Mouse (Mus musculus) forebrain, embryonic 16.5 days (tissue): ENCODE results near the gene Atxn7l3. TPM values are rescaled to one million over a fixed set of nuclear protein-coding genes. Genes with fewer than 3 reads are reported as not detected.

Source experiments
- ATAC-seq: fragments of 200-750 bp; cut with Nextera tagmentation; 2 replicates; pipeline ENCODE4 v1.8.0; 2017; ENCODE audit warnings: mild to moderate bottlenecking, moderate library complexity
- H3K27ac ChIP-seq: fragments of 300-500 bp; sonication (generic); 2 replicates; pipeline ENCODE4 v1.5.1; 2014; ENCODE audit warnings: low read length, control low read depth
- H3K27me3 ChIP-seq: fragments of 300-500 bp; sonication (generic); replicated peaks from 2 replicates; pipeline ENCODE4 v1.6.1; 2014; ENCODE audit warnings: low read length; ENCODE audit not compliant: control insufficient read depth, insufficient read depth
- H3K36me3 ChIP-seq: fragments of 300-500 bp; sonication (generic); 2 replicates; pipeline ENCODE4 v1.6.1; 2014; ENCODE audit not compliant: control insufficient read depth, insufficient read depth
- H3K4me1 ChIP-seq: fragments of 300-500 bp; sonication (generic); replicated peaks from 2 replicates; pipeline ENCODE4 v1.6.1; 2014; ENCODE audit warnings: low read length; ENCODE audit not compliant: control insufficient read depth, insufficient read depth
- H3K4me2 ChIP-seq: fragments of 300-500 bp; sonication (generic); 2 replicates; pipeline ENCODE4 v1.6.1; 2014; ENCODE audit warnings: mild to moderate bottlenecking, low read length, control low read depth
- H3K4me3 ChIP-seq: fragments of 300-500 bp; sonication (generic); replicated peaks from 2 replicates; pipeline ENCODE4 v1.5.1; 2014; ENCODE audit warnings: mild to moderate bottlenecking, low read length, control low read depth
- H3K9ac ChIP-seq: fragments of 300-500 bp; sonication (generic); replicated peaks from 2 replicates; pipeline ENCODE4 v1.6.1; 2014; ENCODE audit warnings: low read depth, low read length, control low read depth
- H3K9me3 ChIP-seq: fragments of 300-500 bp; sonication (generic); 2 replicates; pipeline ENCODE4 v1.6.1; 2016; ENCODE audit warnings: low read length; ENCODE audit not compliant: control insufficient read depth
- WGBS: fragments of 180-500 bp; shearing (Covaris S2); extraction: QIAGEN DNeasy Blood & Tissue Kit; methylation state at CpG from one replicate; pipeline ENCODE4 v1.1.7; 2014; 5-methylcytosine and 5-hydroxymethylcytosine counted together
- polyA plus RNA-seq: library from polyadenylated mRNA; unstranded; fragments of >200 nt; fragmentation: Nextera tagmentation; extraction: Ambion mirVana; gene quantifications from 2 replicates; pipeline ENCODE4 v1.2.1, GENCODE M21; 2015

Gene Atxn7l3
- polyA plus RNA-seq, 1 experiment from 2014 or later, result 29.5 TPM

DNA sequence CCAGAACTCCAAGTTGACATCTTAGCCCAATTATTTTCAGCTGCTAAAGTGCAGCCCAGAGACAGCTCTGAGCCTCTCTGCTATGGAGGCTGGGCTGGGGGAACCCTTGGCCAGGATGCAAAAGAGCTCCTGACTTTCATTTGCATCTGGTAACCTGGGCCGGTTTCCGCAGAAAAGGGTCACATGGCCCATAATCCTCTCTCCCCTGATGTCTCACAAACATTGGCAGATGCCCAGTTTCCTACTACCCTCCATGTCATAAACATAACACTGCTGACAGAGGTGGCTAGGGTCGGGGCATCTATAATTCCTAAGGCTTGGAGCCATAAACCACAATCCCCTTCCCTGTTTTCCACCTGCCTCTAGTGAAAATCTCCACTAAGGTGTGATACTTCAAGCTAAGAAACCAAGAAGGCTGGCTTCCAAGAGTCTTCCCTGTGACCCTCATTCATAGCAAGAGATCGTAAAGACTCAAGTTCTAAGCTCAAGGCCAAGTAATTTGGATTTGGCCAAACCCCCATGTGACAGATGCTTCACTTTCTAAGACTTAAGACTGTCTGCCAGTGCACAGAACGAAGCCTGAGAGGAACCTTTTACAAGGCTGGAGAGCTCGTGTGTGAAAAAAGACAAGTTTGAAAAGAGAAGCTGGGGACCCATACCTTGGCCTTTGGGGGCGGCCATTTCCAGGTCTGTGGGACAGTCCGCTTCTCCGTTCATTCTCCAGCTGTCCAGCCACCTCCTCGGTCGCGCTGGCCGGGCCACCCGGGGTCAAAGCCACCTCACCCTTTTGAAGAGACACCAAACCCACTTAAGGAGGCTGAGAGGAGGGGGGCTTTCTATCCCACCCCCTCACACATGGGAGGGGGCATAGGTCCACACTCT is 19.5 kb upstream of the Atxn7l3 start:
- 9% methylated on average over 14 of the region's 14 CpGs for WGBS
- Histone ChIP-seq H3K4me2 (peak overlapping the region; percentile 66), H3K27ac (peak overlapping the region; percentile 99), H3K4me3 (peak overlapping the region; percentile 93), H3K36me3 (peaks cover 22% of the 10 kb centered on the region; the same call in 1 of the 2 replicates), H3K9ac (peak overlapping the region; percentile 99), H3K9me3 (no peaks in the 10 kb centered on the region), H3K27me3 (no peaks in the 10 kb centered on the region), H3K4me1 (peaks cover 18% of the 10 kb centered on the region)
- no peak for ATAC-seq

DNA sequence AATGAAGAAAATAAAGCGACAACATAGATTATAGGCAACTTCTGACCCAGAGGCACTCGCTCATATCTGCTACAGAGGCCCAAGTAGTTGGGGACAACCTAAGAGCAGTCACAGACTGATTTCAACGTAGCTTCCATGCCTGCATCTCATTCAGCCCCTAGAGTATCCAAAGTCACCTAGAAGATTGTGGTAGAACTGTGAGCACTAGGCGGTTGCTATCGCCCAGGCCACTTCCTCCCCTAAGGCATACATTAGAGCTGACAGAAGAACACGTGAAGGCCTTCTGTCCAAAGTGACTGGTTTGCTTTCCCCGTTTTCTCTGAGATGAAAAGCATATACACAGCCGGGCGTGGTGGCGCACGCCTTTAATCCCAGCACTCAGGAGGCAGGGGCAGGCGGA is 17.9 kb upstream of the Atxn7l3 start:
- no peaks in the 10 kb centered on the region for H3K9me3 ChIP-seq
- H3K4me3 ChIP-seq, result no peak overlapping the region
- no peak for ATAC-seq
- peaks cover 22% of the 10 kb centered on the region; the same call in 1 of the 2 replicates for H3K36me3 ChIP-seq
- no peaks in the 10 kb centered on the region for H3K27me3 ChIP-seq
- H3K4me2 ChIP-seq, result no peak overlapping the region
- no peak overlapping the region for H3K9ac ChIP-seq
- H3K4me1 ChIP-seq, result peaks cover 17% of the 10 kb centered on the region
- 88% methylated on average over 12 of the region's 12 CpGs for WGBS
- H3K27ac ChIP-seq, result no peak overlapping the region

DNA sequence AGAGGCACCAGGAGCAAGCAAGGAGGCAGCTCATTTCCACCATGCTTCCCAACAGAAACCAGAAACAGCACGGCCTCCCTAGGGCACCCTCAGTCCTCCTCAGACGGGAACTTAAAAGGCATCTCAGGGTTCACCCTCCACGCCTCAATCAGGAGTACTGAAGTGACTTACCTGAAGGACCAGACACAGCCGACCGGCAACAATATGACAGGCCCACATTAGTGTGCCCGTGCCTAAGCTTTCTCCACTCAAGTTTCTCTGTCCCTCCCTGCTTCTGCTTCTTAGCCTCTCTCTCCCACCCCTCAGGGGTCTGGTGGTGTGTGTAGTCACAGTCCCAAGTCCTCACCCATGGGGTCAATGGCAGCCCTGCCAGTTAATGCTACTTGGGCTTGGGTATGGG is 16.2 kb upstream of the Atxn7l3 start:
- WGBS, result 84% methylated on average over 6 of the region's 6 CpGs
- Histone ChIP-seq H3K9me3 (no peaks in the 10 kb centered on the region), H3K4me1 (peaks cover 25% of the 10 kb centered on the region), H3K36me3 (peaks cover 28% of the 10 kb centered on the region; the same call in 1 of the 2 replicates), H3K4me3 (no peak overlapping the region), H3K9ac (no peak overlapping the region), H3K27ac (no peak overlapping the region), H3K27me3 (no peaks in the 10 kb centered on the region), H3K4me2 (no peak overlapping the region)
- ATAC-seq, result no peak

DNA sequence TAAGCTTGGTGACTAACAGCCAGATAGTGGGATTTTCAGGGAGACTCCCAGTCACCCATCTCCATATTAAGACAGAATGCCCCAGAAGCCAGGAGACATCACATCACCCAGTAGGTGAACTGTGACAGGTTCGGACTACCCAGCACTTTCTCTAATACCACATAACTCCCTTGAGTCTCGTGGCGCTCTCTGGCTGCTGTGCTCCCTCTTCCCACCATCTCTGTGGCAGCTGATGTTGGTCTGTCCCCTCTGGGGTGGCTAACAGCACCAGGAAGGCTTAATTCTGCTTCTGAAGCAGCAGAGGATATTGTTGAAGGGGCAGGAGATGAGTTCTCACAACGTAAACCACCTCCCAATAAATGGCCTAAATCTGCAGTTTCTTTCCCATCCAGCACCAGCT is 15.5 kb upstream of the Atxn7l3 start:
- H3K9ac ChIP-seq, result no peak overlapping the region
- H3K36me3 ChIP-seq, result peaks cover 34% of the 10 kb centered on the region; the same call in 1 of the 2 replicates
- H3K4me3 ChIP-seq, result no peak overlapping the region
- H3K27me3 ChIP-seq, result no peaks in the 10 kb centered on the region
- H3K4me1 ChIP-seq, result peaks cover 25% of the 10 kb centered on the region
- H3K4me2 ChIP-seq, result no peak overlapping the region
- no peak for ATAC-seq
- WGBS, result 85% methylated on average over 4 of the region's 4 CpGs
- no peaks in the 10 kb centered on the region for H3K9me3 ChIP-seq
- H3K27ac ChIP-seq, result no peak overlapping the region

DNA sequence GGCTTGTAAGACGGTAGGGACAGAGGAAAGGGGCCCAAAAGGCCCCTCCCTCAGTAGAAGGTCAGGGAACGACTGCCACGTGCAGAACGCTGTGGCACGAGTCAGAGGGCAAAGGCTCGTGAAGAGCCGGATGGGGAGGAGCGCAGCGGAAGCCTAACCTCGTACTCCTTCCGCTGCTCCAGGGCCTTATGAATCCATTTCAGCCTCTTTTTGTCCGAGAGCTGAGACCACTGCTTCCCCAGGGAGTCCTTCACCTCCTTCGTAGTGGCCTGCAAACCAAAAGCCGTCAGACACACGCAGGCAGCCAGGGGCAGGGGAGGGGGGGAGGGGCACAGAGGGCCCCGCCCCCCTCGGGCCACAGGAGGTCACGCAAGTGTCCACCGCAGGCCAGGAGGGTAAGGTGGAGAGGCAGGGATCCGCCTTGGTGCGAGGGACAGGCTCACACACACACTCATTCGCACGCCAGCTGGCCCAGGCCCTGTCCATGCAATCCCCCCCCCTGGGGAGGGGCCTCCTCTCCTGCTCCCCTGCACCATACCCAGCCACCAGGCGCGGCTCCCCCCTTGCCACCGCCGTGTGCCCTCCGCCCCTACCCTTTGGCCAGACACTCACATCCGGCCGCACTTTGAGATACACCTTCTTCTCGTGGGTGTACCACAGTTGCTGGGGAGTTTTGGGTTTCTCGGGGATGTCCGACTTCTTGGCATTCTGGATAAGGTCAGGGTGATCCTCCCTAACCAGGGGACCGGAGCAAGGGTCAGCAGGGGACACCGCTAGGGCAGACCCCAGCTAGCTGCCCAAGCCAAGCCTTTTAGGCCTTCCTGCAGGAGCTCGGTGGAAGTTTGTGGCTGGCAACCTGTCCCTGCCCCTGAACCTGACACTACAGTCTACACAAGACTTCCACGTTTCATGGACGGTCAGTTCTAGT is 14.6 kb upstream of the Atxn7l3 start:
- no peaks in the 10 kb centered on the region for H3K27me3 ChIP-seq
- no peak overlapping the region for H3K4me2 ChIP-seq
- H3K9ac ChIP-seq, result no peak overlapping the region
- no peak overlapping the region for H3K4me3 ChIP-seq
- ATAC-seq, result no peak
- no peak overlapping the region for H3K27ac ChIP-seq
- H3K36me3 ChIP-seq, result peaks cover 42% of the 10 kb centered on the region
- WGBS, result 46% methylated on average over 37 of the region's 38 CpGs
- no peaks in the 10 kb centered on the region for H3K9me3 ChIP-seq
- peaks cover 20% of the 10 kb centered on the region for H3K4me1 ChIP-seq

DNA sequence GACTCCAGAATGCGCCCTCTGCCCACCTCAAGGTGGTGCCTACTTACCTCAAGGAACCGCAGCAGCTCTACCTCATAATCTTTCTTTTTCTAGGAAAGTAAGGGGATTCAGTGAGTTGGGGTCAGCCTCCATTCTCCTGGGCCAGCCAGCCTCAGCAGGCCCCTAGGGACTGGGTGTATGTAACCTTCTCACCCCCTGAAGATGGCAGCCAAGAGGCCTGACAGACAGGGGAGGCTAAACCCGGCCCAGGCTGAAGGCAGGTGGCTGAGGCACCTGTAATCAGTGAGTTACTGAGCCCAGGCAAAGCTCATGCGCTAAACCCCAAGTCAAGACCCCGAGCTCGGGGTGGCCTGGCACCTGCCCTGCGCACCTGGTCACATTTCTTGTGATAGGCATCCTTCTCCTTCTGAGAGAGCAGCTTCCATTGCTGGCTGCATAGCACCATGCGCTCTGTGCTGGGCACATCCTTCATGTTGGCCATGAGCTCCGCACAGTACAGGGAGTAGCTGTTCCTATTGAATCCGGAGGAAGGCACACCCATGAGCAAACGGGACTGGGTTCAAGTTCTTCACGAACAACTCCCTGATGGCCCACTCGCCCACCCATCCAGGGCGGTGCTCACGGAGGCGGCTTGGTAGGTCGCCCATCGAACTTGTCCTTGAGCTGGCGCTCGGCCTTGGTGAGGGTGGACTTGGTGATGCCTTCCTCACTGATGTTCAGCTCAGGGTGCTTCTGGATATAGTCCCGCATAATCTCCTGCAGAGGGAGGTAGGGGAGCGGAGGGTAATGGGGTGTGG is 13.6 kb upstream of the Atxn7l3 start:
- ATAC-seq, result no peak
- peaks cover 42% of the 10 kb centered on the region for H3K36me3 ChIP-seq
- peaks cover 11% of the 10 kb centered on the region for H3K4me1 ChIP-seq
- no peak overlapping the region for H3K27ac ChIP-seq
- no peak overlapping the region for H3K4me3 ChIP-seq
- no peak overlapping the region for H3K4me2 ChIP-seq
- peak overlapping the region; percentile 27; the same call in 1 of the 2 replicates for H3K9ac ChIP-seq
- no peaks in the 10 kb centered on the region for H3K27me3 ChIP-seq
- 85% methylated on average over 22 of the region's 22 CpGs for WGBS
- H3K9me3 ChIP-seq, result no peaks in the 10 kb centered on the region

DNA sequence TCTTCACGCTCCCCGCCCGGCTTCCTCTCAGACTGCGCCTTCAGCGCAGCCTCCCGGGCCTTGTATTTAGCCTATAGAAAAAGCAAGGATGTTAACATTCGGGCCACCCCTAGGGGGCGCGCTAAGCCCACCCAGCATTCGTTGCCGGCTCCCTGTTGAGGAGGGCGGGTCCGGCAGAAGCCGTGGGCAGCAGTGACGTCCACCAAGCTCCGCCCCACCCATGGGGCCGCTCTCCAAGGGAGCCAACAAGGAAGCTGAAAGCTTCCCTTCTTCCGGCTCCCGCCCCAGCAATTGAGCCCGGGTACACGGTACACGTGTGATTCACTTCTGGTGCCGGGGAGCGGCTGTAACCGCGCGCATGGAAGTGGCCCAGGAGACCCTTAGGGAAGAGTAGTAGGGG is 12.5 kb upstream of the Atxn7l3 start:
- H3K4me3 ChIP-seq, result peak overlapping the region; percentile 32
- peak overlapping the region; percentile 9; the same call in 1 of the 2 replicates for H3K27ac ChIP-seq
- H3K9ac ChIP-seq, result peak overlapping the region; percentile 31; the same call in 1 of the 2 replicates
- peaks cover 39% of the 10 kb centered on the region for H3K36me3 ChIP-seq
- H3K4me2 ChIP-seq, result peak overlapping the region; percentile 49
- peaks cover 11% of the 10 kb centered on the region for H3K4me1 ChIP-seq
- no peaks in the 10 kb centered on the region for H3K9me3 ChIP-seq
- WGBS, result 1% methylated on average over 27 of the region's 27 CpGs
- H3K27me3 ChIP-seq, result no peaks in the 10 kb centered on the region
- peak; percentile 95 for ATAC-seq

DNA sequence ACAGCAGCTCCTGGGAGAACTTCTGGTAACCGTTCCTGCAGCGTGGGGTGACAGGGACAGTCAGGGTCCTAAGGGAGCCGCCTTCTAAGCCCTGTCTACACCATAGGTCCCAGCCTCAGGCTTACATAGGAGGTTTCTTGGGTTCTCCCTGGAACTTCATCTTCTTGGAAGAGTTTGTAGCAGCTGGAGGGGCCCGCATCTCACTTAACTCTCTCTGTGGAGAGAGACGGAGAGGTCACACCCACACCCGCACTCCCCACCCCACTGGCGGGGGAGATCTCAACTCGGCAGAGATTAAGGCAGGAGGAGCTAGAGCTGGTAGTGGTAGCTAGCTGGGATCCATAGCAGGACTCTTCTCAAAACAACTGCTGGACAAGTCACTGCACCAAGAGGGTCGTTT is 11.7 kb upstream of the Atxn7l3 start:
- Histone ChIP-seq H3K27me3 (no peaks in the 10 kb centered on the region), H3K9ac (no peak overlapping the region), H3K4me3 (no peak overlapping the region), H3K9me3 (no peaks in the 10 kb centered on the region), H3K4me2 (no peak overlapping the region), H3K27ac (no peak overlapping the region), H3K4me1 (peaks cover 11% of the 10 kb centered on the region), H3K36me3 (peaks cover 31% of the 10 kb centered on the region)
- WGBS, result 90% methylated on average over 9 of the region's 9 CpGs
- ATAC-seq, result no peak
